Mouse (Mus musculus) spleen, adult 2 months (tissue): ENCODE results near the gene Glis3.

Source experiments
- CTCF ChIP-seq: fragments of 200-500 bp; IDR thresholded peaks from 2 replicates; pipeline ENCODE4 v1.5.1; 2011; ENCODE audit warnings: mild to moderate bottlenecking, inconsistent platforms; ENCODE audit not compliant: insufficient read depth, insufficient read length, insufficient replicate concordance; ENCODE audit errors: extremely low read depth
- POLR2A ChIP-seq: fragments of 200-500 bp; IDR thresholded peaks from 2 replicates; pipeline ENCODE4 v1.6.1; 2011; ENCODE audit warnings: low read depth, low read length, inconsistent platforms

- TF ChIP-seq POLR2A (no peak), CTCF (no peak)
These were observed 17.8 kb upstream of the Glis3 start for GRCm38 (mm10) chr19:28697718-28698117.
